Mouse (Mus musculus): ENCODE results near the gene Olfr794.

Gene Olfr794

DNA sequence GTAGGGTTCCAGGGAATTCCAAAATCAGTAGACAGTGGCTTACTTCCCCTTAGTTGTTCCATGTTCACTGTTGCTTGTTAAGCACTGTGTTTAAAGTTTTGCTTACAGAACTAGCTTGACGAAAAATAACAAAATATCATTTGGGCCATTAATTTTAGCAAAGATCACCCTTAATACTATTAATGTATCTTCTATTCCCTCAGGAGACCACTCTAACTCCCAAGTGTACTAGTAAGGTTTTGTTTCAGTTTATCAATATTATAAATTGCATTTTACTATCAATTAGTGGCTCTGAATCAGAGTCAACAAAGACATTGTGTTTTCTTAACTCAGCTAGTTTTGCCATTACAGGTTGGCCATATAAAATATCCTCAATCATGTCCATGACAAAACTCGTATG lies at the start of gene Olfr794:
Gene Olfr794 (plus strand): TSS at position 301 of the 400 bp plus-strand sequence.
- DNase-seq (ENCODE audit: low read depth, low spot score): no peak

DNA sequence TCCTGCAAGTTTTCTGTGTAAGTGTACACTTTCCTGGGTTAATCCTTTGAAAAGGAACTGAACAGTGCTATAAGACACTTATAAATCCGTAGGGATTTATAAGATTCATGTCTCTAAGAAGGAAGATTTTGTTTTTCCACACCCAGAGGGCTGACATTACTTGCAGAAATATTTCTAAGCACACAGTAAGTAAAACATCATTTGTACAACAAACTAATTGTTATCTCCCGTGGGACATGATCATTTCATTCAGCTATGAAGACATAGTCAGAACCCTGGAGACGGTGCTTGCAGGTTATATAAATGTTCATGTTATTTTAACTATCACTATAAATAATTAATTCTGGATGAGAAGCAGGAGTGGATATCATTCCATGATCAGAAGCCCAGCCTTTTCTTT lies 46.0 kb upstream of the Olfr794 start, which contains the start of gene Olfr791:
Gene Olfr791 (plus strand): TSS at position 301 of the 400 bp plus-strand sequence.
- no peak for DNase-seq (ENCODE audit: low read depth, low spot score)

DNA sequence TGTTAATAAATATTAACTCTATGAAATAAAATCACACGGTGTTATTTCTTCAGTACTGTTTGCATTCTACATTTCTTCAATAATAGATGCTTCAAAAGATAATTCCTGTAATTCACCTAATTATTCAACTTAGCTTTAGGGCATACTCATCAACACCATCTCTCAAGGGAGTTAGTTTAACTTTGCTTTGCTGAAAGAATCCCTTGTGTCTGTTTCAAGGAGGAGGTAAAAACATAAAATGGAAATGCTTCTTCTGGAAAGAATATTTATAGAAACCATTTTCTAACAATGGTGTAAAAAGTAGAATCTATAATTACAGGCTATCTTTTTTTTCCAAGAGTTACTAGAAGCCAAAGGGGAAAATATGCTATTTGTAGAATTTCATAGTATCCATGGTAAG lies 28.6 kb upstream of the Olfr794 start, which contains the start of gene Olfr792:
Gene Olfr792 (plus strand): TSS at position 301 of the 400 bp plus-strand sequence.
- no peak for DNase-seq (ENCODE audit: low read depth, low spot score)

DNA sequence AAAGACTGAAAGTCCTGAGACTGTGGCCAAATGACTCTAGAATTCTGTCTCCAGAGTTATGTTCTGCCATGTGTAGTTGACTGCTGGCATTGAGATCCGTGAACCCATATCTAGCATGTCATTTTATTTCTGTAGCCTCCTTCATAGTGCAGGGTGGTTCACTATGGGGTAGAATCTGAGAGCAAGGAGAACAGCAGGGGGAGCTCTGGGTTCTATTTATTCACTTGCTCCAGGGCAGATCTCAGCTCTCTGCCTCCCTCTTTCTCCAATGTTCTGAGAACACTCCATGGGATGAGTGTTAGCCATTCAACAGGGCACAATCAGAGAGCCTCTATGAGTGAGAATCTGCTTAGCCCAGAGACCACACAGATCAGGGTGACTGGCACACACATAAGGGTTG lies 18.1 kb upstream of the Olfr794 start:
- no peak for DNase-seq (ENCODE audit: low read depth, low spot score)

DNA sequence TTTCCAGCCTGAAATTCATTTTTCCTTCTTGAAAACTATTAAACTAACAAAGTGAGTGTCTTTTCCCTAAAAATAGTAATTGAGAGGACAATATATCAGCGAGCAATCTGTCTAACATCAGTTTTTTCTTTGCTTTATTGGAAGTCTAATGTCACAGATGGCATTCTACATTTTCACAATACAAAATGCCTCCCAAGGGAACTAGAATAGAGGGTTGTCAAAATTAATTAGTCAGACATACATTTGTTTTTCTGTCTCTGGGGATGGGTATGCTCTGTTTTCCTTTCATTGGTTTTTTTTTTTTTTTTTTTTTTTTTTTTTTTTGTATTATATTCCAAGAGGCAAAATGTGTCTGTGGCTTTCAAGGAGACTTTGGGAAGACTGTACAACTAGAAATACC lies 9.6 kb downstream of the Olfr794 start:
- DNase-seq (ENCODE audit: low read depth, low spot score): no peak

DNA sequence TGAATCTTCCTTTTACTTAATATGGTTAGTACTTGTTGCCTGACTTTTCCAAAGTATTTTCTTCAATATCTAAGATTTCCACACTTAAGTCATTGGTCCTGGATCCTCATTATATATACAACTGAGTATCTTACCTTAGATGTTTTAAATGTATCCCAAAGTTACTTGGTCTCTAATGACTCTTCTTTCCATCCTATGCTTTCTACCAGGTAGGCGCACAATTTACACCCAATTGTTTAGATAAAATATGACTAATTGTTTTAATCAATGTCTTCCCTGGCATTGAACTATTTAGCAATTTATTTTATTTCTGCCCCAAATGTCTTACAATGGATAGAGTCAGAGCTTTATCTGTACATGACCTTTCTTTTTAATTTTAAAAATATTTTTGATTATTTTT lies 45.0 kb downstream of the Olfr794 start, which contains the start of gene Olfr796:
Gene Olfr796 (minus strand): TSS at position 101 of the 400 bp plus-strand sequence.
- DNase-seq (ENCODE audit: low read depth, low spot score): no peak

DNA sequence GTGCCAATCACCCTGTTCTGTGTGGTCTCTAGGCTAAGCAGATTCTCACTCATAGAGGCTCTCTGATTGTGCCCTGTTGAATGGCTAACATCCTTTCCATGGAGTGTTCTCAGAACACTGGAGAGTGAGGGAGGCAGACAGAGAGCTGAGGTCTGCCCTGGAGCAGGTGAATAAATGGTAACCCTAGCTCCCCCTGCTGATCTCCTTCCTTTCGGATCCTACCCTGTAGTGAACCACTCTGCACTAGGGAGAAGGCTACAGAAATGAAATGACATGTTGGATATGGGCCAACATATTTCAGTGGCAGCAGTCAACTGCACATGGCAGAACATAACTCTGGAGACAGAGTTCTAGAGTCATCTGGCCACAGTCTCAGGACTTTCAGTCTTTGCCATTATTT lies 54.3 kb downstream of the Olfr794 start:
- no peak for DNase-seq (ENCODE audit: low read depth, low spot score)

Data from WW6 (cell line).